Mouse (Mus musculus): Measurements from ENCODE around the gene Sema4d. TPM values are rescaled to one million over a fixed set of nuclear protein-coding genes. Genes with fewer than 3 reads are reported as not detected.

The Sema4d gene
- polyA plus RNA-seq, 1 experiment from 2014 or later = 17.4 TPM

DNA sequence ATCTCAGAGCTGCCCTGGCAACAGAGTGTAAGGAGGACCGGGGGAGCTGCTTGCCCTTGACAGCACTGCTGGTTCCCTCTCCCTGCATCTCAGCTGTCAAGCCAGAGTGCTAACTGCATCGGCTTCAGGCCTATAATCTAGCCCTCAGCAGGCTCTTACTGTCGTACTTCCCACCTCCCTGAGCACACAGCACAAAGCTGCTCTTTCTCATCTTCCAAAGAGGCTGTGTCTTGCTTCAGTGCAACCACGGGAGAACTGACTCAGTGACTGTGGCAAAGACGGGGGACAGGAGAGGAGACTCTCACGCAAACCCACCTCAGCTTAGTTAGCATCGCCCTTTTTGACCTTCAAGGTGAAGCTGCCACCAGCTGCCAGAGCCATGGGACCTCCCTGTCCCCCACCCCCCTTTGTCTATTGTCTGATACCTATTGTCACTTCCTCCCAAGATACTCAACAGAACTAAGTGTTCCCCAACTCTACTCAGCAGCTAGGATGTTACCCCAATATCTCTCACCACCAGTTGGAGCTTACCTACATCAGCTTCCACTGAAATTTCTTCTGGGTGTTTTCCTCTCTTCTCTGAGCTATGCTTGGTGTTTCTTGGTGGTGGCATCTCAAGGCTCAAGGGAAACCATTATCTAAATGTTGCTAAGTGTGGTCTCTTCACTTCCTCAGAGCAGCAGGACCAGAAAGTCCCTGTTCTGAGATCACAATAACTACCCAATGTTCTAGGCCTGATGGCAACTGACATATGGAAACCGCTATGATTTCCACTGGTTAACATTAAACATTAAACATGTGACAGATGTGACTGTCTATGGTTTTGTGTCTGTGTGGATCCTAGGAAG, 4.6 kb upstream of the Sema4d start:
- Histone ChIP-seq H3K27ac (replicated peaks in 1 of 2; ENCODE audit: control insufficient read depth in 1 of 2, insufficient read depth in 1 of 2, low read depth in 2 of 2, low read length in 2 of 2) (no peak overlapping the region), H3K4me1 (ENCODE audit: control insufficient read depth in 2 of 2, insufficient read depth in 2 of 2, low read length in 2 of 2) (peaks cover 2 to 3% of the 10 kb centered on the region in 2 experiments; a peak in 2 of 4 replicates), H3K9ac (ENCODE audit: low read length) (no peak overlapping the region), H3K4me3 (ENCODE audit: control insufficient read depth in 1 of 2, insufficient read depth in 1 of 2, low read depth in 1 of 2, low read length in 2 of 2) (no peak overlapping the region), H3K36me3 (ENCODE audit: control insufficient read depth, insufficient read depth, low read length) (no peaks in the 10 kb centered on the region), H3K27me3 (ENCODE audit: control insufficient read depth, insufficient read depth, low read length) (no peaks in the 10 kb centered on the region; the same call in 1 of the 2 replicates), H3K9me3 (ENCODE audit: control insufficient read depth, low read length) (no peaks in the 10 kb centered on the region), H3K4me2 (ENCODE audit: low read length) (no peak overlapping the region)
- no peak for ATAC-seq (ENCODE audit: insufficient number of reproducible peaks, insufficient read depth, low FRiP score, low read depth)
- 49% methylated on average over 8 of the region's 8 CpGs for whole genome bisulfite sequencing

DNA sequence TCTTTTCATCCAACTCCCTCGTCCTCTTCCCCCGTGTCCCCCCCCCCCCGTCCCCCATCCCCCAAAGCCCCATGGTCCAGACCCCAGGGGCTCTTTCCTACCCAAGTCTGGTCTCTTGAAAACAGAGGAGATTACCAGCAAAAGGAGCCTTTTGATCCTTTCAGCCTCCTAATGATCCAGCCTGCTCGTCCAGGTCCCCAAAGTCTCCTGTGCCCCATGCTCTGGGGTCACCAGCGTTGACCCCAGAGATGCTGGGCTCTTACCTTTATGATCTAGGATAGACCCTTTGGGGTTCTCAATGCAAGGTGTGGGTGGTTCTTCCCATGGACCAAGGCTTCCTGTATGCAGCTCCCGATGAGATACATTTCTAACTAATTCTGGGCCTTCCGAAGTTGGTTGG, 401 bp upstream of the Sema4d start:
- Histone ChIP-seq H3K9ac (ENCODE audit: low read length) (no peak overlapping the region), H3K9me3 (ENCODE audit: control insufficient read depth, low read length) (no peaks in the 10 kb centered on the region), H3K4me1 (ENCODE audit: control insufficient read depth in 2 of 2, insufficient read depth in 2 of 2, low read length in 2 of 2) (peaks cover 17 to 24% of the 10 kb centered on the region in 2 experiments), H3K27ac (replicated peaks in 1 of 2; ENCODE audit: control insufficient read depth in 1 of 2, insufficient read depth in 1 of 2, low read depth in 2 of 2, low read length in 2 of 2) (no peak overlapping the region), H3K27me3 (ENCODE audit: control insufficient read depth, insufficient read depth, low read length) (no peaks in the 10 kb centered on the region; the same call in 1 of the 2 replicates), H3K4me3 (ENCODE audit: control insufficient read depth in 1 of 2, insufficient read depth in 1 of 2, low read depth in 1 of 2, low read length in 2 of 2) (peak overlapping the region; percentile 93 to 97), H3K36me3 (ENCODE audit: control insufficient read depth, insufficient read depth, low read length) (no peaks in the 10 kb centered on the region), H3K4me2 (ENCODE audit: low read length) (peak overlapping the region; percentile 86)
- ATAC-seq (ENCODE audit: insufficient number of reproducible peaks, insufficient read depth, low FRiP score, low read depth) = no peak
- WGBS = 53% methylated on average over 5 of the region's 7 CpGs

DNA sequence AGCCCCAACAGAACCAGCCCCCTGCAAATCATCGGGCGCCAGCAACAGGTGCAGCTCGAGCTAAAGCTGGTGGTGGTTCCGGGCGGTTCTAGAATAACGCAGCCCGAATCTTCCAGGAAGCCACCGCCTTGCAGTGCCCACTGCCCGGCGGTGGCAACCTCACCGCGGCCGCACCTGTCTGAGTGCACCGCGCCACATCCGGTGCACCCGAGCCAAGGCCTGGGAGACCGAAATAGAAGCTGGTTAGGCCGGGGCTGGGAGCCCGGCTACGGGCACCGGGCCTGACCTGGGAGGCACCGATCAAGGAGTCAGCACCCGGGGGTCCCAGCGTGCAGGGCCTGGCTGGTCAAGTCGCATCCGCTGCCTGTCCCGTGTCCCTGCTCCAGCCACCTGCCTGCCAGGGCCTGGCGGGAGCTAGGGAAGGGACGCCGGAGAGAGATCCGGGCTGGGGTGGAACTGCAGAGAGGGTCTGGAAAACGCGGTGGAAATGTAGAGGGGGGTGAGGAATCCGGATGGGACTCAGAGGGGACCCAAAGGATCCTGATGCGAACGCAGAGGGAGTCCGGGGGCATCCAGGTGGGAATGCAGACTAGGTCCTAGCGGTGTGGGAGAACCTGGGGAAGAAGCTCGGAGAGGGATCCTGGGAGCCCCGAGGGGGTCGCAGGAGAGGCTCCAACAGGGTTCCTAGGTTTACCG, 670 bp downstream of the Sema4d start:
- H3K4me2 ChIP-seq (ENCODE audit: low read length) = peak overlapping the region; percentile 86
- H3K9me3 ChIP-seq (ENCODE audit: control insufficient read depth, low read length) = no peaks in the 10 kb centered on the region
- no peaks in the 10 kb centered on the region; the same call in 1 of the 2 replicates for H3K27me3 ChIP-seq (ENCODE audit: control insufficient read depth, insufficient read depth, low read length)
- peak overlapping the region; percentile 93 to 97 for H3K4me3 ChIP-seq (ENCODE audit: control insufficient read depth in 1 of 2, insufficient read depth in 1 of 2, low read depth in 1 of 2, low read length in 2 of 2)
- peak overlapping the region; percentile 88 for H3K9ac ChIP-seq (ENCODE audit: low read length)
- H3K4me1 ChIP-seq (ENCODE audit: control insufficient read depth in 2 of 2, insufficient read depth in 2 of 2, low read length in 2 of 2) = peaks cover 14 to 27% of the 10 kb centered on the region in 2 experiments
- ATAC-seq (ENCODE audit: insufficient number of reproducible peaks, insufficient read depth, low FRiP score, low read depth) = peak; percentile 35; the same call in 1 of the 2 replicates
- WGBS = 4% methylated on average over 43 of the region's 43 CpGs
- H3K36me3 ChIP-seq (ENCODE audit: control insufficient read depth, insufficient read depth, low read length) = no peaks in the 10 kb centered on the region
- peak overlapping the region; percentile 14 to 45; a peak in 2 of 4 replicates for H3K27ac ChIP-seq (replicated peaks in 1 of 2; ENCODE audit: control insufficient read depth in 1 of 2, insufficient read depth in 1 of 2, low read depth in 2 of 2, low read length in 2 of 2)

DNA sequence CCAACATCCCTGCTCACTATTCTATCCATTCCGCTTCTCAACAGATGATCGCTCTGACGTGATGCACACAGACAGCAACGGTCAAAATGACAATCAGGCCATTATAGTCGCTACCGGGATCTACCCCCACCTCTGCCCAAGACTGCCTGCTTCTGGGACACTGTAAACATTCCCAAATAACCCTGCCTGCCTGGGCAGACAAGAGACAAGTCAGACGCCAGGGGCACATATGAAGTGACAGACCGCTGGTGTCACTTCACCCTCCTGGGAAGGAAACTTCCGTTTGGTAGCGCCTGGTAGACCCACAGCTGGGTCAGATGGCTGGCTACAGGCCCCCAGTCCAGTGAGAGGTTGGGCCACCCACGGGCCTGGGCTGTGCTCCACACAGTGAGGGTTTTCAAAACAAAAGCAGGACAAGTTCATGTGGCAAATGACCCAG, 1.4 kb downstream of the Sema4d start:
- WGBS = 57% methylated on average over 11 of the region's 11 CpGs
- H3K4me3 ChIP-seq (ENCODE audit: control insufficient read depth in 1 of 2, insufficient read depth in 1 of 2, low read depth in 1 of 2, low read length in 2 of 2) = peak overlapping the region; percentile 93 to 97
- peak overlapping the region; percentile 86 for H3K4me2 ChIP-seq (ENCODE audit: low read length)
- no peaks in the 10 kb centered on the region; the same call in 1 of the 2 replicates for H3K27me3 ChIP-seq (ENCODE audit: control insufficient read depth, insufficient read depth, low read length)
- no peaks in the 10 kb centered on the region for H3K36me3 ChIP-seq (ENCODE audit: control insufficient read depth, insufficient read depth, low read length)
- H3K27ac ChIP-seq (replicated peaks in 1 of 2; ENCODE audit: control insufficient read depth in 1 of 2, insufficient read depth in 1 of 2, low read depth in 2 of 2, low read length in 2 of 2) = 0 out of 4 replicates have a peak overlapping the region, but pooled peaks of 1 of the 2 experiments have one; percentile 45
- no peak for ATAC-seq (ENCODE audit: insufficient number of reproducible peaks, insufficient read depth, low FRiP score, low read depth)
- H3K4me1 ChIP-seq (ENCODE audit: control insufficient read depth in 2 of 2, insufficient read depth in 2 of 2, low read length in 2 of 2) = peaks cover 14 to 27% of the 10 kb centered on the region in 2 experiments
- H3K9ac ChIP-seq (ENCODE audit: low read length) = peak overlapping the region; percentile 88
- H3K9me3 ChIP-seq (ENCODE audit: control insufficient read depth, low read length) = no peaks in the 10 kb centered on the region

DNA sequence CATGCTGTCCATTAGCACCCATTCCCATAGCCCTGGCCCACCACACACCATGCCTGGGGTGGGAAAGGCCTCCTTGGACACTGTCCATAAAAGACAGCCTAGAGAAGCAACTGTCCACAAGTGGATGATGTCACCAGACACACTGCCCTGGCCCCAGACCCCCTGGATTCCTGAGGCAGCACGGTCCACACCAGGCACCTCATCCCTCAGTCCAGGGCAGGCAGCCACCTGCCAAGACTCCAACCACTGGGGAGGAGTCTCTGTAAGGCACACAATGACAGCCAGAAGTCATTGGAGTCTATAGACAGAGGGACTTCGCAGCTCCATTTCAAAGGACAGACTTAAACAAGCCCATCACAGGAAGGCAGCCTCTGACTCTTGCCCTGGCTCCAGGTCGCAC, 1.9 kb downstream of the Sema4d start:
- Histone ChIP-seq H3K4me2 (ENCODE audit: low read length) (peak overlapping the region; percentile 86), H3K36me3 (ENCODE audit: control insufficient read depth, insufficient read depth, low read length) (no peaks in the 10 kb centered on the region), H3K27me3 (ENCODE audit: control insufficient read depth, insufficient read depth, low read length) (no peaks in the 10 kb centered on the region; the same call in 1 of the 2 replicates), H3K27ac (replicated peaks in 1 of 2; ENCODE audit: control insufficient read depth in 1 of 2, insufficient read depth in 1 of 2, low read depth in 2 of 2, low read length in 2 of 2) (no peak overlapping the region), H3K4me1 (ENCODE audit: control insufficient read depth in 2 of 2, insufficient read depth in 2 of 2, low read length in 2 of 2) (peaks cover 17 to 27% of the 10 kb centered on the region in 2 experiments), H3K4me3 (ENCODE audit: control insufficient read depth in 1 of 2, insufficient read depth in 1 of 2, low read depth in 1 of 2, low read length in 2 of 2) (peak overlapping the region; percentile 93 to 97; a peak in 2 of 4 replicates), H3K9ac (ENCODE audit: low read length) (peak overlapping the region; percentile 3; the same call in 1 of the 2 replicates), H3K9me3 (ENCODE audit: control insufficient read depth, low read length) (no peaks in the 10 kb centered on the region)
- no peak; the same call in 1 of the 2 replicates for ATAC-seq (ENCODE audit: insufficient number of reproducible peaks, insufficient read depth, low FRiP score, low read depth)
- whole genome bisulfite sequencing = 60% methylated on average over 3 of the region's 3 CpGs

DNA sequence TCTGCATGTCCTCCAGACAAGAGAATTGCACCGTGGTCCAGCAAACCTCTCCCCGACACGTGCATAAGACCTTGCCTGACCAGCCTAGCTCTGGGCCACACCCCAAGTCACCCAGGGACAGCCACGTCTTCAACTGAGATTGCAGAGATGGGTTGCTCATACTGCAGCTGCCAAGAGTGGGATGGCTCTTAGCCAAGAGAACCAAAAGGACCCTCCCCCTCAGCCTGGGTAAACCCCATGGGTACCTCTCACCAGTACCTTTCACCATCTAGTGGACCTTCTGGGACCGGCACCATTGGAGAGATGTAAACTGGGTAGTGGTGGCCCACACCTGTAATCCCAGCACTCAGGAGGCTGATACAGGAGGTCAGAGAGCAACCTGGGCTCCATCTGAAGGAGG, 2.8 kb downstream of the Sema4d start:
- ATAC-seq (ENCODE audit: insufficient number of reproducible peaks, insufficient read depth, low FRiP score, low read depth) = no peak
- no peak overlapping the region for H3K9ac ChIP-seq (ENCODE audit: low read length)
- H3K27ac ChIP-seq (replicated peaks in 1 of 2; ENCODE audit: control insufficient read depth in 1 of 2, insufficient read depth in 1 of 2, low read depth in 2 of 2, low read length in 2 of 2) = no peak overlapping the region
- no peak overlapping the region for H3K4me2 ChIP-seq (ENCODE audit: low read length)
- 62% methylated on average over 5 of the region's 5 CpGs for WGBS
- H3K27me3 ChIP-seq (ENCODE audit: control insufficient read depth, insufficient read depth, low read length) = no peaks in the 10 kb centered on the region; the same call in 1 of the 2 replicates
- H3K4me3 ChIP-seq (ENCODE audit: control insufficient read depth in 1 of 2, insufficient read depth in 1 of 2, low read depth in 1 of 2, low read length in 2 of 2) = no peak overlapping the region
- no peaks in the 10 kb centered on the region for H3K36me3 ChIP-seq (ENCODE audit: control insufficient read depth, insufficient read depth, low read length)
- H3K4me1 ChIP-seq (ENCODE audit: control insufficient read depth in 2 of 2, insufficient read depth in 2 of 2, low read length in 2 of 2) = peaks cover 18 to 27% of the 10 kb centered on the region in 2 experiments
- no peaks in the 10 kb centered on the region for H3K9me3 ChIP-seq (ENCODE audit: control insufficient read depth, low read length)

DNA sequence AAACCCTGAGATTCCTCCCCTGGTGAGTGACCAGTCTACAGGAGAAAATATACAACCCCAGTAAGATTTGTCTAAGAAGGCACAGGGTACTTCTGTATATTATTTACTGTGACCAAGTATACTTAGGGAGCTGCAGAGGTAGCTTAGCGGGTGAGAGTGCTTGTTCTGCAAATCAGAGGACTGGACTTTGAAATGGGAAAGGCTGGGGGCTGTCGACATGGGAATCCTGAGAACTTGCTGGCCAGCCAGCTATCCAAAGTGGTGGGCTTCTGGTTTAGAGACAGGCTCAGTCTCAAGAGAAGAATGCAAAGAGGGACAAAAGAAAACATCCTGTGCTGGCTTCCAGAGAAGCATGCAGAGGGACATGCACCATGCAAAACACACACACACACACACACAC, 5.7 kb downstream of the Sema4d start:
- ATAC-seq (ENCODE audit: insufficient number of reproducible peaks, insufficient read depth, low FRiP score, low read depth) = no peak
- 24% methylated on average over 2 of the region's 2 CpGs for WGBS
- H3K4me3 ChIP-seq (ENCODE audit: control insufficient read depth in 1 of 2, insufficient read depth in 1 of 2, low read depth in 1 of 2, low read length in 2 of 2) = no peak overlapping the region
- H3K4me2 ChIP-seq (ENCODE audit: low read length) = no peak overlapping the region
- H3K36me3 ChIP-seq (ENCODE audit: control insufficient read depth, insufficient read depth, low read length) = no peaks in the 10 kb centered on the region
- H3K9ac ChIP-seq (ENCODE audit: low read length) = no peak overlapping the region
- H3K27me3 ChIP-seq (ENCODE audit: control insufficient read depth, insufficient read depth, low read length) = no peaks in the 10 kb centered on the region
- H3K9me3 ChIP-seq (ENCODE audit: control insufficient read depth, low read length) = no peaks in the 10 kb centered on the region
- H3K27ac ChIP-seq (replicated peaks in 1 of 2; ENCODE audit: control insufficient read depth in 1 of 2, insufficient read depth in 1 of 2, low read depth in 2 of 2, low read length in 2 of 2) = no peak overlapping the region; a peak in 1 of 4 replicates
- H3K4me1 ChIP-seq (ENCODE audit: control insufficient read depth in 2 of 2, insufficient read depth in 2 of 2, low read length in 2 of 2) = peaks cover 18 to 24% of the 10 kb centered on the region in 2 experiments
